In the genomic region with DNA sequence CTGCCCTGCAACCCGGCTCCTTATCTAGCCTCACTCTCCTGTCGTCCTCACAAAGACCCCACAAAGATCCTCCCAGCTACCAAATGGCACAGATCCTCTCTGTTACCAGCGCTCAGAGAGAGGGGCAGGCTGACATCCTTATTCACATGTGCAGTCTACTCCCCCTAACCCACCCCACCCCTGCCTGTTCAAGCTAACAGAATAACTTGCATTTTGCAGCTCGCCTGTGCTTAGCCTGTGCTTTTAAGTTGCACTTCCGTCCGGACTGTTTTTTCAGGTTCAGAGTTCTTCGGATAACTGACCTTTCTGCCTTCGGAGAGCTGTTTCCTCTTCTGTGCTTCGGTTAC, we compare ENCODE assay signal across 8 mouse cellular contexts. TPM values are rescaled to one million over a fixed set of nuclear protein-coding genes. Genes with fewer than 3 reads are reported as not detected.
DNase-seq lines count a peak whose midpoint lies in the region; ATAC-seq and TF ChIP-seq lines count a peak whose summit lies in the region.

No protein-coding gene starts in this region.

- no peak overlapping the region for H3K9ac ChIP-seq in intestine, postnatal 0 days (ENCODE audit: low read depth, low read length)
- H3K9ac ChIP-seq in neural tube, embryonic 12.5 days: 0 out of 2 replicates have a peak overlapping the region, but pooled peaks have one; percentile 21

- peak overlapping the region; percentile 72 for H3K4me2 ChIP-seq in intestine, postnatal 0 days (replicated peaks; ENCODE audit: low read depth)
- H3K4me2 ChIP-seq in neural tube, embryonic 12.5 days (replicated peaks): peak overlapping the region; percentile 73

- no peak for DNase-seq in left cerebral cortex, adult 2 months (ENCODE audit: extremely low spot score in 1 of 2, low spot score in 2 of 2)
- DNase-seq in left cerebral cortex, postnatal 25 days (ENCODE audit: low spot score in 2 of 2): no peak
- DNase-seq in forebrain, embryonic 10.5 days (ENCODE audit: extremely low spot score, low spot score): no peak
- DNase-seq in embryo, embryonic 11 days: no peak
- no peak for DNase-seq in cerebellum, postnatal 10 days
- no peak for DNase-seq in adrenal gland, adult 18-20 months (ENCODE audit: low spot score in 2 of 2)

- peaks cover 17% of the 10 kb centered on the region for H3K27me3 ChIP-seq in forebrain, embryonic 10.5 days (ENCODE audit: poor library complexity, severe bottlenecking)
- H3K27me3 ChIP-seq in intestine, postnatal 0 days (replicated peaks; ENCODE audit: control insufficient read depth, insufficient read depth, low read length): no peaks in the 10 kb centered on the region
- H3K27me3 ChIP-seq in neural tube, embryonic 12.5 days (replicated peaks): no peaks in the 10 kb centered on the region

- no peak for TF ChIP-seq CTCF in left cerebral cortex, adult 2 months (IDR thresholded peaks at IDR 0.05)
- no peak for TF ChIP-seq CTCF in intestine, postnatal 0 days (IDR thresholded peaks at IDR 0.05; ENCODE audit: low read depth)

- H3K4me1 ChIP-seq in forebrain, embryonic 10.5 days: peaks cover 27% of the 10 kb centered on the region
- no peaks in the 10 kb centered on the region; the same call in 1 of the 2 replicates for H3K4me1 ChIP-seq in intestine, postnatal 0 days (replicated peaks; ENCODE audit: control insufficient read depth, insufficient read depth, low read length)
- peaks cover 6% of the 10 kb centered on the region for H3K4me1 ChIP-seq in neural tube, embryonic 12.5 days

- H3K27ac ChIP-seq in left cerebral cortex, adult 2 months: no peak overlapping the region
- H3K27ac ChIP-seq in forebrain, embryonic 10.5 days: peak overlapping the region; percentile 78
- 0 out of 2 replicates have a peak overlapping the region, but pooled peaks have one; percentile 28 for H3K27ac ChIP-seq in intestine, postnatal 0 days (ENCODE audit: low read depth, low read length)
- no peak overlapping the region for H3K27ac ChIP-seq in neural tube, embryonic 12.5 days

- no peaks in the 10 kb centered on the region for H3K9me3 ChIP-seq in forebrain, embryonic 10.5 days
- no peaks in the 10 kb centered on the region for H3K9me3 ChIP-seq in intestine, postnatal 0 days (ENCODE audit: control insufficient read depth)
- H3K9me3 ChIP-seq in neural tube, embryonic 12.5 days: no peaks in the 10 kb centered on the region

- WGBS in forebrain, embryonic 10.5 days: 4% methylated on average over 9 of the region's 9 CpGs
- 2% methylated on average over 9 of the region's 9 CpGs for WGBS in intestine, postnatal 0 days
- 1% methylated on average over 9 of the region's 9 CpGs for WGBS in neural tube, embryonic 12.5 days

- H3K36me3 ChIP-seq in forebrain, embryonic 10.5 days (replicated peaks): no peaks in the 10 kb centered on the region
- no peaks in the 10 kb centered on the region for H3K36me3 ChIP-seq in intestine, postnatal 0 days (ENCODE audit: control insufficient read depth, insufficient read depth)
- no peaks in the 10 kb centered on the region for H3K36me3 ChIP-seq in neural tube, embryonic 12.5 days

- ATAC-seq in intestine, postnatal 0 days: no peak; the same call in 1 of the 2 replicates
- ATAC-seq in neural tube, embryonic 12.5 days (ENCODE audit: low FRiP score, low read depth): peak; percentile 10; the same call in 1 of the 2 replicates

- intact Hi-C loops in left cerebral cortex, adult 2 months (cut with DNase I): loop anchor here (5.0 to 10.0 kb wide), 4 partner anchors 277 to 652 kb away; no protein-coding TSS in a partner anchor
- intact Hi-C loops in left cerebral cortex, postnatal 25 days (cut with DNase I): loop anchor here (5.0 to 10.0 kb wide), 2 partner anchors 487 to 589 kb away; a partner anchor contains a TSS

- H3K4me3 ChIP-seq in left cerebral cortex, adult 2 months: peak overlapping the region; percentile 37
- peak overlapping the region; percentile 57 for H3K4me3 ChIP-seq in forebrain, embryonic 10.5 days
- H3K4me3 ChIP-seq in intestine, postnatal 0 days (ENCODE audit: low read depth, low read length): peak overlapping the region; percentile 36
- peak overlapping the region; percentile 36 for H3K4me3 ChIP-seq in neural tube, embryonic 12.5 days

RNA-seq across cellular contexts. Expression of a gene that starts 0.5 kb away (rescaled TPM):
- total RNA-seq in left cerebral cortex, adult 2 months (2021): under 1 TPM; 0.36 to 0.54 TPM
- total RNA-seq in left cerebral cortex, postnatal 25 days (2021): under 1 TPM; 0.18 to 0.76 TPM
- polyA plus RNA-seq in forebrain, embryonic 10.5 days (2016; fragmentation: Nextera tagmentation; extraction: Ambion mirVana): 0.86 and 1.4 TPM in 2 replicates
- polyA plus RNA-seq in intestine, postnatal 0 days (2015; fragmentation: Nextera tagmentation; extraction: Ambion mirVana): 0.29 and 0.39 TPM in 2 replicates
- 0.46 and 0.71 TPM in 2 replicates for polyA plus RNA-seq in neural tube, embryonic 12.5 days (2016; fragmentation: Nextera tagmentation; extraction: Ambion mirVana)
- under 1 TPM; 0.63 to 0.67 TPM for total RNA-seq in adrenal gland, adult 18-20 months (2021)

RNA-seq across cellular contexts. Expression of a gene that starts 7.7 kb away (rescaled TPM):
- total RNA-seq in left cerebral cortex, adult 2 months (2021): 1 to 10 TPM; 4.3 to 6.3 TPM
- 1 to 10 TPM; 4.4 to 4.9 TPM for total RNA-seq in left cerebral cortex, postnatal 25 days (2021)
- 8.1 and 9.1 TPM in 2 replicates for polyA plus RNA-seq in forebrain, embryonic 10.5 days (2016; fragmentation: Nextera tagmentation; extraction: Ambion mirVana)
- polyA plus RNA-seq in intestine, postnatal 0 days (2015; fragmentation: Nextera tagmentation; extraction: Ambion mirVana): 8.0 and 9.8 TPM in 2 replicates
- polyA plus RNA-seq in neural tube, embryonic 12.5 days (2016; fragmentation: Nextera tagmentation; extraction: Ambion mirVana): 4.7 and 6.2 TPM in 2 replicates
- 1 to 10 TPM; 5.1 to 6.0 TPM for total RNA-seq in adrenal gland, adult 18-20 months (2021)

Comparison
In these comparisons a context has a peak if more than half of its experiments do, and no peak if none do; other contexts are left out.
1. H3K27ac ChIP-seq: peak in forebrain, embryonic 10.5 days (single experiment) and intestine, postnatal 0 days (single experiment); none in left cerebral cortex, adult 2 months (single experiment) and neural tube, embryonic 12.5 days (single experiment).
2. Peak in every context shown above with its lines, with median percentiles within 50 percentile points of each other: H3K4me3 ChIP-seq.